Mouse (Mus musculus): ENCODE results near the gene Mthfd1.

Mthfd1 gene

DNA sequence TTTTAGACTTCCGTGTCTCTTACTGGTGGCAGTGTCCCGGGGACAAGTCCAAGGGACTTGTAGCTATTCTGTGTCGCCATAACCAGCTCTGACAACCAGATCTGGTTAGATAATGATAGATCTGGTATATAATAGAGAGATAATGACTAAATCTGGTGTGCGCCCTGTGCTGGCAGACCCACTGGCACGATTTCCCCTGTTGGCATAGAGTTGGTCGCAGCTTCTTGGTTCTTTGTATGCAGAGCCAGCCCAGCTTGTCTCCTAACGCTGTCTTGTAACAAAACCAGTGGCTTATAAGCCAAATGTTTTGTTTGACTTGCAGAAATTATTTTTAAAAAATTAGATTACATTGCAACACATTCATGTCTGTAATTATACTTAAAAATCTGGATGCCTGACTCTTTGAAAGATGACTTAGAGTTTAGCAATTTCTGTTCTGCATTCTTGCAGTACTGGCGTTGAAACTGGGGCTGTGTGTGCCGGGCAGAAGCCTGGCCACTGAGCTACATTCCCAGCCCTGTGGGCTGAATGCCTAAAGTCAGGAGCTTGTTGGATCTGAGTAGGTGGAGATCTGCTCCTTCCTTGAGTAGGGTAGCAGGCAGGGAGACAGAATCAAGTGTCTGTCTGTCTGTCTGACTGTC is 9.3 kb downstream of the Mthfd1 start:
- peak; percentile 65 for DNase-seq

DNA sequence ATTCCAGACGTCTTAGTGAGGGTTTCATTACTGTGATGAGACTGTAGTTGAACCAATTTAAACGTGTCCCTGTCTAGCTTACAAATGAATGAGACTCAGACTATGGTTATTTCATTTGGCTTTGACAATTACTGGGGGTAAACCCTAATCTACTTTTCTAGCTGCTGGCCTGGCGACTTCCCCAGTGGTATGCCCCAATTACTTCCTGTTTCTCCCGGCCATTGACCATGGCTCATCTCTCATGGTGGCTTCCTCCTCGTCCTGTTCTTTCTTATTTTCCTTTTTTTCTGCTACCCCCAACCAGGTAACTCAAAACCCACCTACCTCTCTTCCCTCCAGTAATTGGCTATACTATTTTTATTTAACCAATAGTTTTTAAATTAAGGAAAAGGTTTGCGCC is 9.9 kb downstream of the Mthfd1 start:
- no peak for DNase-seq

DNA sequence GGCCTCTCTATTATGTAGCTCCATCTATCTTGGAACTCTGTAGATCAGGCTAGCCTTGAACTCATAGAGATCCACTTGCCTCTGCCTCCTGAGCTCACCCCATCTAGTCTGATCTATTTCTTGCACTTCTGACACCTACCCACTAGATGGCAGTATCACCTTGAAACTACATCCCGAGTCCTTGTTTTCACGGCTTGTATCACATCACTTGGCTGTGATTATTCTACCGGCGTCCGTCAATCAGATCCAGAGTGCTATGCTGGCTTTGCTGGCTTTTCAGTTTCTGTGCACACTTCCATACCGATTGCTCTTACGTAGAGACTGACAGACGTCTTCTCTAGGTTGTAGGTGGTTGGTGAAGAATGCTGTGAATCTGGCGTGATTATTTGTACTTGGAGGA is 11.8 kb downstream of the Mthfd1 start:
- no peak for DNase-seq

DNA sequence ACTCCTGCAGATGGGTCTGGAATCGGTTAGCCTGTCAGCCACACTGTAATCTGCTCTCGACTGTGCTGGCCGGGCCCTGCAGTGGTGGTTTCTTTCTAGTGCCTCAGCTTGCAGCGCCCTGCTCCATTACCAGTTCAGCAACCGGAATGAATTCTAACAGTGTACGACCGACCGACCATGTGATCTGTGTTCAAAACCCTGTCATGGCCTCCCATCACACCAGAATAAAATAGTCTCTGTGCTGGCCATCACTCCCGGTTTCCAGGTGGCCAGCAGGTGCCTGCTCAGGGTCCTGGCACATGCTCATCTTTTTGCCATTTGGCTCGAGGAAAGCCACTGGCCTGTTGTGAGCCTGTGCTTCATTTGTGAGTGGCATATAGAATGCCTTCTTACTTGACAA is 13.6 kb downstream of the Mthfd1 start:
- peak; percentile 76 for DNase-seq

DNA sequence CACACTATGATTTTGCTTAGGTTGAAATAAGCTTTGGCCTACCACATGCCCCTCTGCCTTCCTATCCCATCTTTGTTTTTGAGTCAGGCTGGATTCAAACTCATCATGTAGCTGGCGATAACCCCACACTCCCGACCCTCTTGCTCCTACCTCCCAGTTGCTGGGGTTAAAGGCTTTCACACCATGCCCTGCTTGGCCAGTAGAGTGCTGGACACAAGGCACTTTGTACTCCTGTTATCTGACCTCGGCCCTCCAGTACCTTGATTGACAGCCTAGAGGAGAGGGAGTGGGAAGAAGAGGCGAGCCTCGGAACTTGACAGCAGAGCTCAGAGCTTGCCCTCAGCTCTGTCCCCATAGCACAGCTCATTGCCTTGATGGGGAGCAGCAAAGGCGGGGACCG is 14.1 kb downstream of the Mthfd1 start:
- no peak for DNase-seq

DNA sequence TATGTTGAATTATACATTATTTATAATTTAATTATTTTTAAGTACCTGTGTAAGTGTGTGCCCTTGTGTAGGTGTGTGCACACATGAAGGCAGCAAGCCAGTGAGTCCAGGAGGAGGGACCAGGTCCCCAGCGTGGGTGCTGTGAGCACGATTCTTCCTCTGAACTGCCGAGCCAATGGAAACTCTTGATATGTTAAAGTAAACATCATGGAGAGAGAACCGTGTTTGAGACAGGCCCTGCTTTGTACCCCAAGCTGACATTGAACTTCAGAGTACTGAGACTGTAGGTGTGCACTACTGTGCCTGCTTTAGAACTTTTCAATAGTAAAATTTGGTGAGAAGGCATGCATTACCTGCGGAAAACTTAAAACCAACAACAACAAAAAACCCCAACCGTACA is 16.4 kb downstream of the Mthfd1 start:
- DNase-seq = no peak

DNA sequence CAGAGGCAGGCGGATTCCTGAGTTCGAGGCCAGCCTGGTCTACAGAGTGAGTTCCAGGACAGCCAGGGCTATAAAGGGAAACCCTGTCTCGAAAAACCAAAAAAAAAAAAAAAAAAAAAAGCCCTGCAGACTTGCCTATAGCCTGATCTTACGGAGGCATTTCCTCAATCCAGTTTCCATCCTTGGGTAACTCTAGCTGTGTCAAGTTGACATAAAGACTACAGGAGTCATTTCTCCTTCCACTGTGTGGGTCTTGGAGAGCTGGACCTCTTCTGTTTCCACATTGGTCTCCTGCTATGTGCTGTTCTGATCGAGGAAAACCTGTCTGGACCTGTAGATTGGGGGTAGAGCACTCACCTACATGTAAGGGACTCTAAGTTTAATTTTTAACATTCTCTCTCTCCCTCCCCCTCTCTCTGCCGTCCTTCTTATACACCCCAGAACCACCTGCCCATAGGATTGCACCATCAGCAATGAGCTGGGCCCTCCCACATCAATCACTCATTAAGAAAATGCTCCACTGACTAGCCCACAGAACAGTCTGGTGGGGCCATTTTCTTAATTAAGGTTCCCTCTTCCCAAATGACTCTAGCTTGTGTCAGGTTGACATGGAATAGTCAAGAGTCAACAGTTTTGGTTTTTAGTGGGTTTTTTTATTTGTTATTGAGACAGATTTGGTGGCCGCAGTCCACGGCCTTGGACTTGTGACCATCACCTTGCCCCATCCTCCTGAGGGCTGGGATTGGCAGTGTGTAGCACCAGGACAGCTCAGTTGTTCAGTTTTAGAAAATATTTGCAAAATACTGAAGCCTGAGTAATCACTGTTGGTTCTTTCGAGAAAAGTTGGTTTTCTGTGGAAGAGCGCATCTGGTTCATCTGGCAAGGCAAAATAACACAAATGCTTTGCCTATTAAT is 17.8 kb downstream of the Mthfd1 start:
- no peak for DNase-seq

DNA sequence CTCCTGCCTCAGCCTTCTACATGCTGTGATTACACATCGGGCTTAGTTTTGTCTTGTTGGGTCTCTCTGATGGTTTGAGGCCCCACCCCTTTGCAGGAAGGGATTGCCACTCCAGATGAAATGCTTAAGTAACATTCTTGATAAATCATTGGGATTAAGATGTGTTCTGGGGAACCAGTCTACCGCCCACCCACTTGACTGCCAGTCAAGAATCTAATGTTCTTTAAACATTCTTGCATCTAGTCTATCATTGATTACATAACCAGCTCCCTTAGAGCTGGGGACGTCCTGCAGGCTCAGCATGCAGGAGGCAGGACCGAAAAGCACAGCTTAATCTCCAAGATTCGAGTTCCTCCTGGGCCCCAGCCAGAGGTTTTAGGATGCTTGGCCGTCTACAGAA is 23.1 kb downstream of the Mthfd1 start:
- DNase-seq = no peak

DNA sequence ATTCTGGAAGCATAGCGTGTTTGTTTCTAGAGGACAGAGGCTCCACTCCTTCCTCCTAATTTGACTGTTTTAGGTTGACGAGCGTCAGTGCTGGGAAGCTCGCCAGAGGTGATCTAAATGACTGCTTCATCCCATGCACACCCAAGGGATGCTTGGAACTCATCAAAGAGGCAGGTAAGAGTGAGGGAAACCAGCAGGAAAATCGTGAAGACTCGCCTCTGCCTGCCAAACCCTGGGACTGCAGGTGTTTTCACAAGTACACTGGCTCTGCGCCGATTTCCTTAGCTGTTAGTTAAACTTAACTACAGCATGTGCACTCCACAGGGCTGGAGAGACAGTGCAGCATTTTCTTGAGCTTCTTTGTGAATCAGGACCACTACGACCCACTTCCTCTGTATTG is 25.5 kb downstream of the Mthfd1 start:
- no peak for DNase-seq

DNA sequence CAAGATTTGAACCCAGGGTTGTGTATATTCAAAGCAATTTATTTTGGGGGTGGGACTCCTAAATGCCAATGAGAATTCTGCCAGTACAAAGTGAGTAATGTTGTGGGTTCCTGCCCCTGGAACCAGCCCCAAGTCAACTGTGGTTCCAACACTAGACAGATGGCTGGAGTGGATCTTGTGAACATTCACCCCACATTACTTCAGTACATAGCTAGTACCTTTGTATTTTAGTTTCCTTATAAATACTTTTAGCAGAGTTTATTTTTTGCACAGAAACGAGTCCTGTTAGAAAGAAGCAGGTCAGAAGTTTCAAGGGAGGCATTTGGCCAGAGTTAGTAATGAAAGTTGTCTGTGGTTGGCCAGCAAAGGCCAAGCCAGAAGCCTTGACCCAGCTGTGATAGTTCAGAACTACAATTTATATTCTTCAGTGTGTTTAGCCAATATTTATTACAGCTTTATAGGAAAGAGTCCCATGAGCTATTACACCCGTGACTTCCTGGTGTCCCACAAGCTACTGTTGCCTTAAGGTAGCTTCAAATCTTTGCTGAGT is 26.1 kb downstream of the Mthfd1 start:
- no peak for DNase-seq

DNA sequence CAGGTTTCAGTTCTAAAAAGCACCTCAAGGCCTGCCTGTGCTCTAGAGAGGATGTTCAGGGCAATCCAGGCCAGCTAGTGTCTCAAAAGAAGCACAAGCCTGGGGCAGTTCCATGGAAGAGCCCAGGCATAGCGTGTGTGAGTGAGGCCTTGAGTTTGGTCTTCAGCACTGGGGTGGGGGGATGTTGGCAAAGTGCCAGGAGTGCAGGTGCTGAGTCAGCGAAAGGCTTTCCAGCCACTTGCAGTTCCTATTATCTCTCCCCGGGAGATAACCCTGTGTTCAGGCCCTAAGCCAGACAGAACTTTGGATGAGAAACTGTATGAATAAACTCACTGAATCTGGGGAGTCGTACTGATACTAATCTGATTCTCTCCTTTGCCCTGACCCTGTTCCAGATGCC is 27.0 kb downstream of the Mthfd1 start:
- DNase-seq = no peak

DNA sequence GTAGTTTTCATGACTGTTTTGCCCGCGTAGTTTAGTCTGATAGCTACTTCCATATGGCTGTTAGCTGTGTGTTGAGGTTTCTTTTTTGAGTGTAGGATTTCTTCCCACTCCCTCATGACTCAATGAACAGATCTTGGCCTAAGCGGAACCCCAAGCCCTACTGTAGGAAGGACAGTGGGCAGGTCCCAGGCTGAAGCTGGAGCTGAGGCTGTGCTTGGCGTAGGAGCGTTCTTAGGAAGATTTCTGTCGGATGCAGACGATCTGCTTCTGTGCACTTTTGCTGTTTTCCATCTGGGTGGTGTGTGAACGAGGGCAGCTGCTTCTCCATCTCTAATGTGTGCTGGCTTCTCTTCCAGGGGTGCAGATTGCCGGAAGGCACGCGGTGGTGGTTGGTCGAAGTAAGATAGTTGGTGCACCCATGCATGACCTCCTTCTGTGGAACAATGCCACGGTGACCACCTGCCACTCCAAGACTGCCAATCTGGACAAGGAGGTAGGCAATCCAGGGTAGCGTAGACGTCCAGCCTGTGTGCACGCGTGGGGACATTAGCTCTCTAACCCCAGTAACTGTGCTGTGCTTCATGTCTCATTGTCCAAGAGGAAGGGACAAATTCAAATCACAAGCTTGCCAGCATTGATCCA is 27.6 kb downstream of the Mthfd1 start:
- peak; percentile 29 for DNase-seq

DNA sequence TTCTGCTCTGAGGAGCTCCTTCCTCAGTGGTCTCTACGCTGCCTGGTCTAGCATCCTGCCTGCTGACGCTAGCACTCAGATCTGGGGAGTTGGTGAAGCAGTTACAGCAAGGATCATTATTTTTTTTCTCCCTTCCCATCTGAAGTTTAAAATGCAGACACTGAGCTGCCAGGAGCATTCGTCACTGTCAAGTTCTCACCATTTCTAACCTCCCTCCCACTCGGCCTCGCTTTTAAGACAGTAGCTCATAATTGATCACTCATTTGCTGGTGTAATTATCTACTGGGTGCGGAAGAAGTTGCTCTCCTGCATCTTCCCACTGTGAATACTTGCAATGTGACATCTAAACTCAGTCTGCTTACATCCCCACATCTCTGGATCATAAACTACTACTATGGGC is 30.3 kb downstream of the Mthfd1 start:
- DNase-seq = no peak

DNA sequence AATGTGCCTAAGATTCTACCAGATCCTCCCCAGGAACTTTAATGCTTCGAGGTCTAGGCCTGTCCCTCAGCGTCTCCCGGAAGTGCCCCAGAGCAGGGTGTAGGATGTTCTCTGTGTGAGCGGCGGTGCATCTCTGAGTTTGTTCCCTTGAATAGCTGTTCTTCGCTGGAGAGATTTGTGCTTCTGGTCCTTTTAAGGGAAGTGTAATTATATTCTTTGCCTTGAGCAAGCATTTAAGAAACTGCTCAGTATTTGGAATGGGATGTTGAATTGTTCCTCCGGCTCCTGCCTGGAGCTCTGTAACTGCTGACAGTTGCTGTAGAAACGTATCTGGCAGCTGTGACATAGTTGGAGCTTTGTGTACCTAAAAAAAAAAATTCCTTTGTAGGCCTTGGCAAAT is 32.9 kb downstream of the Mthfd1 start:
- no peak for DNase-seq

DNA sequence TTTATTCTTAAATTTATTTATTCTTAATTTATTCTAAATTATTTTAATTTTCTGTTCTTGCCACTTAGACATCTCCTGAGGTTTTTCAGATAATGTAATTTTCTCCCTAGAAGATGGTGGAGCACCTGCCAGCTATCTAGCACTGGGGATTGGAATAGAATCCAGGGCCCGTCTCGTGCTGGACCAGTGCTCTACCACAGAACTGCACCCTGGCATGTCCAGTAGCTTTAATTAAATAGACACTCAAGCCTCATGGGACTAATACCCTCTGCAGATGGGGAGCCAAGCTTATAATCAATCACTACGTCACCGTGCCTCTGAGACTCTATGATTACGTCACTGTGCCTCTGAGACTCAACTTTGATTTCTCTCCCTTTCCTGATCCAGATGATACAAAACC is 33.4 kb downstream of the Mthfd1 start:
- no peak for DNase-seq

DNA sequence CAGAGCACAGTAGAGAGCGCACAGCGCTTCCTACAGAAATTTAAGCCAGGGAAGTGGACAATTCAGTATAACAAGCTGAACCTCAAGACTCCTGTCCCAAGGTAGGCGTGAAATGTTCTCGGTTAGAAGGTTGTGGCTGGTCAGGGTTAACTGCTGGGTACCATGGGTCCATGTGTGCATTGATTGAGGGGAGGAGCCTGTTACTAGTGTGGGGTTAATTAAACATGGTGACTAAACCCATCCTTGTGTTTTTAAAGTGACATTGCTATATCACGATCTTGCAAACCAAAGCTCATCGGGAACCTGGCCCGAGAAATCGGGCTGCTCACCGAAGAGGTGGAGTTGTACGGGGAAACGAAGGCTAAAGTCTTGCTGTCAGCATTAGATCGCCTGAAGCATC is 34.3 kb downstream of the Mthfd1 start:
- DNase-seq = no peak

DNA sequence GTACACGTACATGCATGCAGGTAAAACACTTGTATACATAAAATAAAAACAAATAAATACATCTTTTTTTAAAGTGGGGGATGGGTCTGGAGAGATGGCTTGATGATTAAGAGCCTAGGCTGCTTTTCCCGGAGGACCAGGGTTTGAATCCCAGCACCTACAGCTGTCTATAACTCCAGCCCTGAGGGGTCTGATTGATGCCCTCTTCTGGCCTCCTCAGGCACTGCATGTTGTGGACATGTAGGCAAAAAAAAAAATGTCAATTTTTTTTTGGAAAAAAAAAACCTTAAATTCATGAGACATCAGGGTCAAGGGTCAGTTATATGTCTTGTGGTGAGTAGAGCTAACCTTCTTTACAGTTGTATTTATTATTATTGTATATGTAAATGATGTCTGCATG is 35.2 kb downstream of the Mthfd1 start:
- DNase-seq = no peak

DNA sequence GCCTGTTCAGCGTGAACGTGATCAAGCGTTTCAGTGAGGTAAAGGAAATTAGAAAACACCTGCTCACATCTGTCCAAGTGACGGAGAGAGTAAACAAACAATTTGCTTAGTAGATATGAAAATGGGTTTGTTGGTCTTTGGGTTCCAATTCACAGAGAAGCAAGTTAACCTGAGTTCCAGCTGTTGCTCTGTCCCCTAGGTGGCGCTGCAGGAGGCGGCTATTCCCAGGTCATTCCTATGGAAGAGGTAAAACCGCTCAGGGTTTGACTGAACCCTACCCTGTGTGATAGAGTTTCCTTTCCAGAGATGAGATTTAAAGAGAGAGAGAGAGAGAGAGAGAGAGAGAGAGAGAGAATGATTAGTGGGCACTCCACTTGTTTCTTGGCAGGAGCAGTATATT is 38.1 kb downstream of the Mthfd1 start:
- peak; percentile 39 for DNase-seq

DNA sequence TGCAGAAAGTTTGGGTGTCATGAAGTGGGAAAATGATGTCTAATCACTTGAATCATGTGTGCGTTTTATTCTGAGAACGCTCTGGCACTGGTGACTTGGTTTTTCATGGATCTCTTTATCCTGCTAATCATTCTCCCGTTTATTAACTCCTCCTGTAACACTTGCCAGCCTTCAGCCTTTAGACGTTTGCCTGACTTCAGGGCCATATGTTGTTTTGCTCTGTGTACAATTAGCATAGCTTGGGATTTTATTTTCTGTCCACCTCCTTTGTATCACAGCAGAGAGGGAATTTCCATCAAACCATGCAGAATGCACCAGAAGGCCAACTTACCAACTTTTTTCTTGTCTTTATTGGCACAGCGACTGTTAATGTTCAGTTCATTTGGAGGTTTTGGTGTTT is 42.7 kb downstream of the Mthfd1 start:
- no peak for DNase-seq

DNA sequence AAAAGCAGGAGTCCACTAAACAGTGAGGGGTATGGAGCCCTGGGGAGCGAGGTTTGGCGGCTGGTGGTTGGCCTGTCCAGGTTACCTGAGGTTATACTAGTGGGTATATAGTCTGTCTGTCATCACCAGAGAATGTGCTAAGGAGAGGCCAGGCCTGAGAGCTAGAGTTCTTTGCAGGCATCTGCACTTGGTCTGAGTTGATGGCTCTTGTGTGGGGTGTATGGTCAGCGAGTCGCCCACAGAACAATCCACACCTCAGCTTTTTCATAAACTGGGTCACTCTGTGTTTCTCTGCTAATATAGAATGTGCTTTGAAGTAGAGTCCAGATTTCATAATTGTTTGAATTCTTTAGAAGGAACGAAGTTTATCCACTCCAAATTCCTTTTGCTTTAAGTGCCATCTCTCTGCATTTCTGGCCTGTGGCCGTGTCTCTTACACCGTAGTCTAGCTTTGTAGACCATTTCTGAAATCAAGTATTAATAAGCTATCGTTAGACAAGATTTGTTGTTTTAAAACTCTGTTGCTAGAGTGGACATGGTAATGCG is 44.3 kb downstream of the Mthfd1 start:
- DNase-seq = no peak

DNA sequence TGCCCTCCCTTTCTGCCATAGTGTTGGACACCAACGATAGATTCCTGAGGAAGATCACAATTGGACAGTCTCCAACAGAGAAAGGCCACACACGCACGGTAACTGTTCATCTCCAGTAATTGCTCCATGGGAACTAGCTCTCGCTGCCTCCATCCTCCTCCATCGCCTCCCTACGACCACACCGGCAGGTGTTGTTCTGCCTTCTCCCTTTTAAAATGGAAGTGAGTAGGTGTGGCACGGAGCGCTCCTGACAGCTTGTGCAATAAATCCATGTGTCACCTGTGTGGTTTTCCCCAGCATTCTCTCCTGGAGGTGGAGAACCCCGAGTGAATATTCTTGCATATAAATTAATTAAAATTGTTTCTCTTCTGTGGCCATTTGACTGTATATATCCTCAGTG is 45.3 kb downstream of the Mthfd1 start:
- no peak for DNase-seq

DNA sequence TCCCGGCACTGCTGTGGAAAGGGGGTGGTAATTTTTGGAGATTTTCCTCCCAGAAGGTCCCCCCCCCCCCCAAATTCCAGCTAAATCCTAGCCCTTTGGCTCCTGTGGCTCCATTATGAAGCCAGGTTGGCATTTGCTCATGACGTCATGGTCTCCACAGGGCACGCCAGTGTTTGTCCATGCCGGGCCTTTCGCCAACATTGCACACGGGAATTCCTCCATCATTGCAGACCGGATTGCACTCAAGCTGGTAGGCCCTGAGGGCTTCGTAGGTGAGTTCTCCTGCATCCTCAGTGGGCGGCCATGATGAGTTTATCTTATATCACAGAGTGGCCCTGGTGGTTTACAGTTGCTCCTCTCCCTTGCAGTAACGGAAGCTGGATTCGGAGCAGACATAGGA is 48.4 kb downstream of the Mthfd1 start:
- peak; percentile 78 for DNase-seq

DNA sequence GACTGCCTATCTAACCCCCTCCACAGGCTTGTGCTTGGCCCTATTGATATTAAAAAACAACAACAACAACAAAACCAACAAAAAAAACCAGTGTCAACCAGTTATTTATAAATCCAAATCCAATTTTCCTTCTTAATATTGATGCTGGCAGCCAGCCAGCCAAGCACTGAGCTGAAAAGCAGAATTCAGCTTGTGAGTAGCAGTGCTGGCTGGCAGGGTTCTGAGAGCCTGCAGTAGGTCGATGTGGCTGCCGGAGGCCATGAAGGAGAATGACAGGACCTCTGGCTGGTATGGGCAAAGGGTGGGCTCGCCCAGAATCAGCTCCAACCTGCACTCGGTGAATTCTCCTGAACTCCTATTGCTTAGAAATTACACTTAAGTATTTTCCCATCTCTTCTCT is 49.1 kb downstream of the Mthfd1 start:
- DNase-seq = peak; percentile 51

DNA sequence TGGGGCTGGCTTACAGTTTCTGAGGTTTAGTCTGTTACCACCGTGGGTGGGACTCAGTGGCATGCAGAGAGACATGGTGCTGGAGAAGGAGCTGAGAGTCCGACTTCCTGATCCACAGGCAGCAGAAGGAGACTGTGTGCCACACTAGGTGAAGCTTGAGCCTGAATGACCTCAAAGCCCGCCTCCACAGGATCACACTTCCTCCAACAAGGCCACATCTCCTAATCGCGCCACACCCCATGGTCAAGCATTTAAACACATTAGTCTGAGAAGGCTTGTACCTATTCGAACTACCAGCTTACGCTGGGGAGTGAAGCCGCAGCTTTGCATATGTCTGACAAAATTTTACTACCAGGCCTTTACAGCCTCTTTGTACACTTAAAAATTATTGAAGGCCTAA is 50.0 kb downstream of the Mthfd1 start:
- DNase-seq = no peak

Data from cerebellum, adult 11-12 months (tissue).